Mouse (Mus musculus) hindbrain, embryonic 11.5 days (tissue): ENCODE results near the gene Nfib. TPM values are rescaled to one million over a fixed set of nuclear protein-coding genes. Genes with fewer than 3 reads are reported as not detected.

Experiments
- ATAC-seq: fragments of 200-750 bp; cut with Nextera tagmentation; 2 replicates; pipeline ENCODE4 v1.8.0; 2017; ENCODE audit warnings: mild to moderate bottlenecking, moderate TSS enrichment, moderate library complexity; ENCODE audit not compliant: low FRiP score
- DNase-seq: peaks from one replicate; pipeline ENCODE4 v3.0.0-alpha.2; 2015; ENCODE audit warnings: low spot score
- H3K27ac ChIP-seq: fragments of 300-500 bp; sonication (generic); 2 replicates; pipeline ENCODE4 v1.5.1; 2014; ENCODE audit warnings: mild to moderate bottlenecking, low read depth, low read length
- H3K27me3 ChIP-seq: fragments of 300-500 bp; sonication (generic); 2 replicates; pipeline ENCODE4 v1.6.1; 2014; ENCODE audit warnings: mild to moderate bottlenecking, low read length, moderate library complexity, mixed read lengths; ENCODE audit not compliant: control insufficient read depth, insufficient read depth
- H3K36me3 ChIP-seq: fragments of 300-500 bp; sonication (generic); 2 replicates; pipeline ENCODE4 v1.6.1; 2014; ENCODE audit warnings: mild to moderate bottlenecking, low read length, moderate library complexity, mixed read lengths; ENCODE audit not compliant: control insufficient read depth, insufficient read depth
- H3K4me1 ChIP-seq: fragments of 300-500 bp; sonication (generic); replicated peaks from 2 replicates; pipeline ENCODE4 v1.6.1; 2014; ENCODE audit warnings: low read length, mixed read lengths; ENCODE audit not compliant: control insufficient read depth, insufficient read depth
- H3K4me2 ChIP-seq: fragments of 300-500 bp; sonication (generic); replicated peaks from 2 replicates; pipeline ENCODE4 v1.6.1; 2014; ENCODE audit warnings: mild to moderate bottlenecking, low read depth, low read length
- H3K4me3 ChIP-seq: fragments of 300-500 bp; sonication (generic); 2 replicates; pipeline ENCODE4 v1.5.1; 2014; ENCODE audit warnings: low read depth, low read length
- H3K9ac ChIP-seq: fragments of 300-500 bp; sonication (generic); 2 replicates; pipeline ENCODE4 v1.6.1; 2014; ENCODE audit warnings: low read depth, low read length
- H3K9me3 ChIP-seq: fragments of 300-500 bp; sonication (generic); 2 replicates; pipeline ENCODE4 v1.6.1; 2016; ENCODE audit warnings: low read length; ENCODE audit not compliant: control insufficient read depth
- WGBS: fragments of 180-500 bp; shearing (Covaris S2); extraction: QIAGEN DNeasy Blood & Tissue Kit; methylation state at CpG from one replicate; pipeline ENCODE4 v1.1.7; 2014; 5-methylcytosine and 5-hydroxymethylcytosine counted together
- polyA plus RNA-seq: library from polyadenylated mRNA; unstranded; fragments of >200 nt; fragmentation: Nextera tagmentation; extraction: Ambion mirVana; gene quantifications from 2 replicates; pipeline ENCODE4 v1.2.1, GENCODE M21; 2014

The Nfib gene
- polyA plus RNA-seq, 1 experiment from 2014 or later = 38.6 TPM

DNA sequence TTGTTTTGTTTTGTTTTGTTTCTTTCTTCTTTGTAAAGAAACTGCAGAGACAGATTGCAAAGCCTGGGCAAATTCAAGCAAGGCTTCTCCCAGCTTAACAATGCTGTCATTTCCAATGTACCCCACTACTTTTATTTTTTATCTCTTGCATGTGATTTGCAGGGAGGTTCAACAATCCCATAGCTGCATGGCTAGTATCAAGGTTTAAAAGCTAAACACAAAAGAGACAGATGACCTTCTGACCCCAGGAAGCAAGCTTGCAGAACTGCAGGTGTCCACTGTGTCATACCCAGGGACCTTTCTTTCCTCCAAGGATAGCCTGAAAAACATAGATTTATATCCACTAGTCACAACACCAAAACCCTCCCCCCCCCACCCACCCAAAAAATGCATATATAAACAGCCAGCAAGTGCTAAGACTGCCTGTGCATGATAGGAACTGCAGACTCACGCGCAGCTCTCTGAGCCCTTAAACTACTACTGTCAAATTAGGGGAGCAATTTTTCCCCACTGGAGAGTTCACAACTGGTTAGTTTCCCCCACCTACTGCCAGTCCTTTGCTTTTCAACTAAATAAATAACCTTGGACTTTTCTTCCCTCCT, 196.3 kb downstream of the Nfib start:
- H3K27me3 ChIP-seq = no peaks in the 10 kb centered on the region; the same call in 1 of the 2 replicates
- DNase-seq (no peak), ATAC-seq (no peak)
- H3K27ac ChIP-seq = no peak overlapping the region; the same call in 1 of the 2 replicates
- peak overlapping the region; percentile 98 for H3K4me2 ChIP-seq
- H3K4me3 ChIP-seq = 0 out of 2 replicates have a peak overlapping the region, but pooled peaks have one; percentile 1
- H3K9me3 ChIP-seq = no peaks in the 10 kb centered on the region
- peaks cover 2% of the 10 kb centered on the region; the same call in 1 of the 2 replicates for H3K4me1 ChIP-seq
- no peak overlapping the region for H3K9ac ChIP-seq
- no peaks in the 10 kb centered on the region for H3K36me3 ChIP-seq
- WGBS = 29% methylated on average over 2 of the region's 2 CpGs

DNA sequence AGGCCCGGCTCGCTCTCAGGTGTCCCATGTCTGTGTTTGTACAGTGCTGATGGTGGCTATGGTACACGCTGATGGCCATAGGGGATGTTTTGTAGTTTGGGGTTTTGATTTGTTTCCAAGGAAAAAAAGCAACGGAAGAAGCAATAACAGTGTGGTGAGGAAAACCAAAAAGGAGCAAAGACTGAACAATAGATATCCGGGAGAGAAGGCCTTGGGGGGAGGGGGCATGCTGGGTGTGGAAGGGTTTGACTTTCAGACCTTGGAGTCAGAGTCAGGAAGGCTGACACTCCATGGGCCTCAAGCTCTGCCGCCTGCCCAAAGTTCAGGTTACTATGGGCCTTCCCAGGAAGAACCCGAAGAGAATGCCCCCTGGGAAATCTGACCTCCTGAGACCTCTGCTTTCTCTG, 197.3 kb downstream of the Nfib start:
- peak overlapping the region; percentile 93; the same call in 1 of the 2 replicates for H3K4me3 ChIP-seq
- 3% methylated on average over 7 of the region's 7 CpGs for WGBS
- no peaks in the 10 kb centered on the region for H3K9me3 ChIP-seq
- peak overlapping the region; percentile 99 for H3K27ac ChIP-seq
- H3K9ac ChIP-seq = peak overlapping the region; percentile 5
- peak overlapping the region; percentile 98; the same call in 1 of the 2 replicates for H3K4me2 ChIP-seq
- ATAC-seq (no peak), DNase-seq (peak; percentile 37)
- no peaks in the 10 kb centered on the region for H3K36me3 ChIP-seq
- peaks cover 2% of the 10 kb centered on the region; the same call in 1 of the 2 replicates for H3K4me1 ChIP-seq
- peaks cover 3% of the 10 kb centered on the region; the same call in 1 of the 2 replicates for H3K27me3 ChIP-seq

DNA sequence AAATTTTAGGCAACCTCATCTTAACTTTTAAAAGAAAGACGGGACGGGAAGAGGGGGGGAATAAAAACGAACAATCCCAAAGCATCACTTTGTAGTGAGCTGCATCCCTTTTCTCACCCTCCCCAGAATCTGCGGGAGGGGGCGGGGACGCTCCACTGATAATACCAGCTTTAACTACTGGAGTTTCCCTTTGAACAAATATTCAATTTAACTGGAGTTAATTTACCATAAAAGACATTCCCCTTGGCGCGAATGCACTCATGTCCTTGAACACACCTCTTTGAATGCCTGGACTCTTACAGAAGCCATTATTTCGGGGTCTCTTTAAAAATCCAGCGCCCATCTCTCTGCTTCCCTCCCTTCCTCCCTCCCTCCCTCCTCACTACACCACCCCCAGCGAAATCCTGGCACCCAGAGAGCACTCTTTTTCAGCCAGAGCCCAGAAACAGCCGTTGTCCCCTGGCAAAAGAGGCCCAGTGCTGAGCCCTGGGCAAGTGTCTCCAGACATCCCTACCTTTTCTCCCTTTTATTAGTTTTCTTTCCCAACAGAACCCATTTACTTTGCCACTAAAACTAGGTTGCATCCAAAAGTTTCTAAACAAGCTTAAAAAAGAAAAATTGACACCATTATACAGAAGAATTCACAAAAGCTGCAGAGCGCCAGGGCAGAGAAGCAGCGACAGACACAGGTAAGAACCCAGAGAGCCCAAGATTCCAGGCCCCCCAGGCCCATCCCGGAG, 197.8 kb downstream of the Nfib start:
- peaks cover 3% of the 10 kb centered on the region; the same call in 1 of the 2 replicates for H3K27me3 ChIP-seq
- peak overlapping the region; percentile 98 for H3K4me2 ChIP-seq
- H3K4me1 ChIP-seq = peaks cover 2% of the 10 kb centered on the region; the same call in 1 of the 2 replicates
- WGBS = 3% methylated on average over 15 of the region's 15 CpGs
- peak overlapping the region; percentile 93; the same call in 1 of the 2 replicates for H3K4me3 ChIP-seq
- H3K27ac ChIP-seq = peak overlapping the region; percentile 99
- ATAC-seq (no peak), DNase-seq (peak; percentile 45)
- H3K36me3 ChIP-seq = no peaks in the 10 kb centered on the region
- no peaks in the 10 kb centered on the region for H3K9me3 ChIP-seq
- H3K9ac ChIP-seq = peak overlapping the region; percentile 5

DNA sequence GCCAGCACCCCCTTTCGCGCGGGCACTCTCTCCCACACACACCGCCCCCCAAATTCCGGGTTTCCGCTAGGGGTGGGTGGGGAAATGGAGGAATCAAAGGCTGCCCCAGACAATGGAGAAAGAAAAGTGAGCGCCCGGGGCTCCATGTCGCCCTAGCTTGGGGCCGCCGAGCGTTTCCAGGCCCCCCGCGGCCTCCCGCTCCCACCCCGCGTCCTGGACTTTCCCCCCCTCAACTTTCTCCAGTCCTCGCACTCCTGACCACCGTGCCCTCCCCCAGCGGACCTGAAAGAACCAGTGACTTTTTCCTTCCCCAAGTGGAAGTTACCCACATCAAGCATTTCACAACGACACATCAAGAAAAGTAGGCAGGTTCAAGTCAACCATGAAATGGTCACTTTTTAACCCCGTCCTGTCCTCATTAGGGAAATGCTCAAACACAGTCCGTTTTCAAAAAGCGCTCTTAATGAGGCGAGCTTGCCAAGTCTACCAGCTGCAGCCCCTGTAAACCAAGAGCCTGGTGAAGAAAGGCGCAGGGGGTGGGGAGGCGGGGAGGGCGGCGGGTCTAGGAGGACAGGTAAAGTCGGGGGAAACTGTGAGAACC, 198.7 kb downstream of the Nfib start:
- no peaks in the 10 kb centered on the region for H3K36me3 ChIP-seq
- peaks cover 3% of the 10 kb centered on the region; the same call in 1 of the 2 replicates for H3K27me3 ChIP-seq
- peak overlapping the region; percentile 93 for H3K9ac ChIP-seq
- H3K9me3 ChIP-seq = no peaks in the 10 kb centered on the region
- ATAC-seq (peak; percentile 75), DNase-seq (no peak)
- H3K4me2 ChIP-seq = peak overlapping the region; percentile 98
- peak overlapping the region; percentile 99 for H3K27ac ChIP-seq
- H3K4me1 ChIP-seq = peaks cover 2% of the 10 kb centered on the region; the same call in 1 of the 2 replicates
- 0% methylated on average over 28 of the region's 30 CpGs for WGBS
- H3K4me3 ChIP-seq = peak overlapping the region; percentile 93

DNA sequence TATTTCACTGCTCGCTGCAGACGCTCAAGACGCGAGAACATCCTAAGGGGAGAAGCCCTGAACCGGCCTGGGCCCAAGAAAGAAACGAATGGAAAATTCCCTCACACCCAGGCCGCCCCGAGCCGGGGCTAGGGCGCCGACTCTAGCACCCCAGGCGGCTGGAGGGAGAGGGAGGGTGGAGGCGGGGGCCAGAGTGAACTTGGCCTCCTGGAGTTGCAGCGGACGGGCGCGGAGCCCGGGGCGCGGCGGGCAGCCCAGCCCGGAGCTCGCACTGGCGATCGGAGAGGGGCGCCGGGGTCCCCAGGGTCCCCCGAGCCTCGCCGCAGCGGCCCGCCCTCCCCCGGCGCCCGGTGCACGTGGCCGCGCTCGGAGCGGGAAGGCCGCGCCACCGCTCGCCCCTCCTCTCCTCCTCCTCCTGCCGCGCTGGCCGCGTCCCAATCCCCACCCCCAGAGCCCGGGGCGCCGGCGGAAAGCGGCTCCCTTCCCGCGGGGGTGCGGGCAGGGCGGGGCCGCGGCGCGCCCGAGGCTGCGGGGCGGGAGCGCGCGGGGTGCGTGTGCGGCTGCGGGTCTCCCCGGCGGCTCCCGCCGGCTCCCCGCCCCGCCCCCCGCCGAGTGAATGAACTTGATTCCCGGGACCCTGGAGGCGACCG, 199.3 kb downstream of the Nfib start:
- Histone ChIP-seq H3K4me3 (peak overlapping the region; percentile 93), H3K27me3 (peaks cover 3% of the 10 kb centered on the region; the same call in 1 of the 2 replicates), H3K27ac (peak overlapping the region; percentile 99), H3K36me3 (no peaks in the 10 kb centered on the region), H3K4me2 (peak overlapping the region; percentile 98), H3K9me3 (no peaks in the 10 kb centered on the region), H3K4me1 (no peaks in the 10 kb centered on the region; the same call in 1 of the 2 replicates), H3K9ac (peak overlapping the region; percentile 93)
- DNase-seq (peak; percentile 81), ATAC-seq (peak; percentile 81)
- 1% methylated on average over 45 of the region's 81 CpGs for WGBS

DNA sequence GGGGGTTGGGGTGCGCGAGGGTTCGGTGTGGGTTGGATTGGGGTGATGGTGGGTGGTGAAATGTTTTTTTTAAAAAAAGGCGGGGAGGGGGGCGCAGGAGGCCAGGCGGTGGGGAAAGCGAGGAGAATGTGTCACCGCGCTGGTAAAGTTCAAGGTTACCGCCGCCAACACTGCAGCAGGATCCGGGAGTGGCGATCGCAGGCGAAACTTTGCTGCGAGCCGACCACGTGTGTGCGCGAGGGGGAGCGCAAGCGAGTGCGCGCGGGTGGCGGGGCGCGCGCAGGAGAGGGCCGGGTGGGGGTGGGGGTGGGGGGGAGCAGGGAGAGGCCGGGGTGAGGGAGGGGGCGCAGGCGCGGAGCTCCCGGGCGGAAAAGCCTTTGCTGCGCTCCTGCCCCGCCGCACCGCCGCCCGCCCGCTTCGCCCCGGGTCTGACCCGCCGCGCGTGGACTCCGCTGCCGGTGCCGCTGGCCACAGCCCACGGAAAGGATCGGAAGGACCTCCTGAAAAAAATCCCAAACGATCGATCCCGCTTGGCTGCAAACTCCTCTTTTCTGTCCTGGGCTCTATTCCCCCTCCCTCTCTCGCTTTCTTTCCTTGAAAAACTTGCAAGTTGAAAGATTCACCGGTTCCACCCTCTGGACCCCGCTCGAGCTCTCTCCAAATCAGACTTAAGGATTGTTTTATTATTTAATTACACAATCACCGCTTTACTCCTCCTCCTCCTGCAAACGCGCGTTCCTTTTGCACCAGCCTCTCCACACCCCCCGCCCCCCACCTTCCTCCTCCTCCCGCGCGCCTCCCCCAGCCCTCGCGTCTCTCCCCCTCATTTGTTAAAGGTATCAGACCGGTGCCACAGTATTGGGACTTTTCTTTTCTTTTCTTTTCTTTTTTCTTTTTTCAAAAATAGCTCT, 200.2 kb downstream of the Nfib start:
- Histone ChIP-seq H3K9ac (peak overlapping the region; percentile 93), H3K27me3 (peaks cover 3% of the 10 kb centered on the region; the same call in 1 of the 2 replicates), H3K4me2 (peak overlapping the region; percentile 98), H3K4me1 (no peaks in the 10 kb centered on the region; the same call in 1 of the 2 replicates), H3K27ac (peak overlapping the region; percentile 99), H3K36me3 (no peaks in the 10 kb centered on the region), H3K9me3 (no peaks in the 10 kb centered on the region), H3K4me3 (peak overlapping the region; percentile 93)
- peak; percentile 53 for ATAC-seq
- 2% methylated on average over 48 of the region's 72 CpGs for WGBS
- DNase-seq = peak; percentile 81

DNA sequence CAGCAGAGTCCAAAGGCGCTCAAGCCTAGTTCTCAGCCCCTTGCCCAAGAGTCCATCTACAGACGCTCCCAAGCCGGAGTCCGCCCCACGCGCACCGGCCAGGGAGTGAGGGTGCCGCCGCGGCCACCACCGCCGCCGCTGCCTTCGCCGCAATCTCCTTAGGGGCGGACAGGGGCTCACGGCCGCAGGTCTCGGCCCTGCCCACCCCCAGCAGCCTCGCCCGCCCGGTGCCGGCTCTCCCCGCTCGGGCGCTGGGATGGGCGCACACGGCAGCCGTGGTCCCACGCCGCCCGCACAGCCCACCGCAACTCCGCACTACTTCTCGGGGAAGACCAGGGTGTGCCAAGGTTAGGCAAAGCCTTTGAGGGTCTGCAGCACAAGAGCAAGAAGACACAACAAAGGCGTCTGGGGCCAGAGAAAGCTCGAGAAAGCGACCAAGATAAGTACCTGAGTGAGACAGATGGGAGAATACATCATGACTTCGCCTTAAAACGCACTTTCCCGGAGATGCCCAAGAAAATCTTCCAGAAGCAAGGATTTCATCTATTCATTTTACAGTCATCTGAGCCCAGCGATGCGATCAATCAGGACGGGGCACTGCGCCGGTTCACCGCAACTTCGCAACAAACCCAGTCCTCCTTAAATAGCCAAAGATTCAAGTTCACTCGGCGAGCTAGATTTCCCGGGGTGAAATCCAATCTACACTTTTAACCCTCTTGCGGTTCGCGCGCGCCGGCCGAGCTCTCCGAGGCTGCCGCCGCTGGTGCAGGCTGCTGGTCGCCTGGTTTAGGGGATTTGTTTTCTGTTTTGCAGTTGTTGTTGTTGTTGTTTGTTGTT, 201.0 kb downstream of the Nfib start:
- peak overlapping the region; percentile 93 for H3K4me3 ChIP-seq
- under 1% methylated on average over 57 of the region's 62 CpGs for WGBS
- DNase-seq = peak; percentile 72
- peak overlapping the region; percentile 99 for H3K27ac ChIP-seq
- peak overlapping the region; percentile 93 for H3K9ac ChIP-seq
- no peaks in the 10 kb centered on the region for H3K9me3 ChIP-seq
- H3K4me2 ChIP-seq = peak overlapping the region; percentile 98
- ATAC-seq = 0 out of 2 replicates have a peak, but pooled peaks have one; percentile 0
- H3K27me3 ChIP-seq = peaks cover 3% of the 10 kb centered on the region; the same call in 1 of the 2 replicates
- H3K36me3 ChIP-seq = no peaks in the 10 kb centered on the region
- H3K4me1 ChIP-seq = no peaks in the 10 kb centered on the region; the same call in 1 of the 2 replicates
